In the genomic region with DNA sequence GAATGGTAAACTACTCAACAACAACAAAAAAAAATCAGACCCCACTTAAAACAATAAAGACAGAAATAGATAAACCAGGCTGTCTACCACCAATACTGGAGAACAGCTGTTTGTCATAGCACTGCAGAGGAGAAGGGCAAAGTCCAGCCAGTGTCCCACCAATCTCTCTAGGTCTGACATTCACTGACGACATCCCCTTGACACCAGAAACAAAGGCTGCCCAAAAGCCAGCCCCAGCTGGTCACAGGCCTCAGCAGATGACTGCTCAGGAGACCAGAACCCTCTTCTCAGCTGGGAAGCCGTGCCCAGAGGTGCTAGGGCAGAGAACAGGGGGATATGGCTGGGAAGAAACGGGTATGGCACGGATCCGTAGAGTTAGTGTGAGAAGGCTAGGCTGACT, we compare ENCODE assay signal across 18 mouse cellular contexts.
A peak's percentile ranks its signal among the peaks of the same experiment; 100 is the strongest.
DNase-seq lines count a peak whose midpoint lies in the region; ATAC-seq and TF ChIP-seq lines count a peak whose summit lies in the region.
"Had no signal": no experiment of that assay in that cellular context is flagged by ENCODE, and none has a peak within 500 bp of the region (broad histone marks: within the 10 kb centered on the region; RNA-seq: fewer than 3 reads in every experiment).

No protein-coding gene starts in this region.

- H3K4me2 ChIP-seq in intestine, postnatal 0 days (replicated peaks; ENCODE audit: low read depth), result no peak overlapping the region
- H3K4me2 ChIP-seq: embryonic facial prominence, embryonic 12.5 days; hindbrain, embryonic 15.5 days had no signal

- WGBS in intestine, postnatal 0 days, result 72% methylated on average over 5 of the region's 5 CpGs

- ATAC-seq in intestine, postnatal 0 days, result peak; percentile 17; the same call in 1 of the 2 replicates

- TF ChIP-seq CTCF in intestine, postnatal 0 days (IDR thresholded peaks at IDR 0.05; ENCODE audit: low read depth), result no peak

- no peaks in the 10 kb centered on the region for H3K27me3 ChIP-seq in intestine, postnatal 0 days (replicated peaks; ENCODE audit: control insufficient read depth, insufficient read depth, low read length)
- H3K27me3 ChIP-seq: embryonic facial prominence, embryonic 12.5 days; hindbrain, embryonic 15.5 days had no signal

- DNase-seq in kidney, adult 18-20 months, result peak; percentile 21
- DNase-seq in kidney, adult 11 months, result no peak
- peak; percentile 27 for DNase-seq in kidney, adult 9 months
- peak; percentile 27 to 32 for DNase-seq in kidney, postnatal 36 days
- DNase-seq in cerebellum, adult 11 months, result no peak
- DNase-seq in c-Kit-positive CD71-positive TER-119-positive erythroid progenitor cells, embryonic 14.5 days (ENCODE audit: low spot score), result no peak
- DNase-seq: cerebellum, adult 9-10 months; layer of hippocampus, adult 9-11 months; lung, adult 18-20 months; retina, postnatal 1 day; right cerebral cortex, postnatal 4 days had no signal

- no peak overlapping the region for H3K27ac ChIP-seq in intestine, postnatal 0 days (ENCODE audit: low read depth, low read length)
- H3K27ac ChIP-seq: embryonic facial prominence, embryonic 12.5 days; heart, embryonic 10.5 days; hindbrain, embryonic 15.5 days; left cerebral cortex, adult 2 months; limb, embryonic 10.5 days; stomach, postnatal 0 days had no signal

- peaks cover 11% of the 10 kb centered on the region for H3K4me1 ChIP-seq in intestine, postnatal 0 days (replicated peaks; ENCODE audit: control insufficient read depth, insufficient read depth, low read length)
- H3K4me1 ChIP-seq: embryonic facial prominence, embryonic 12.5 days had no signal

- no peaks in the 10 kb centered on the region for H3K9me3 ChIP-seq in intestine, postnatal 0 days (ENCODE audit: control insufficient read depth)
- H3K9me3 ChIP-seq: embryonic facial prominence, embryonic 12.5 days; heart, embryonic 10.5 days; hindbrain, embryonic 15.5 days; limb, embryonic 10.5 days had no signal

- H3K4me3 ChIP-seq in intestine, postnatal 0 days (ENCODE audit: low read depth, low read length), result no peak overlapping the region
- H3K4me3 ChIP-seq: embryonic facial prominence, embryonic 12.5 days; heart, embryonic 10.5 days; hindbrain, embryonic 15.5 days; left cerebral cortex, adult 2 months; limb, embryonic 10.5 days had no signal

- H3K36me3 ChIP-seq in intestine, postnatal 0 days (ENCODE audit: control insufficient read depth, insufficient read depth), result no peaks in the 10 kb centered on the region
- H3K36me3 ChIP-seq: embryonic facial prominence, embryonic 12.5 days; heart, embryonic 10.5 days; hindbrain, embryonic 15.5 days; limb, embryonic 10.5 days had no signal

- no peak overlapping the region for H3K9ac ChIP-seq in intestine, postnatal 0 days (ENCODE audit: low read depth, low read length)
- H3K9ac ChIP-seq: embryonic facial prominence, embryonic 12.5 days; hindbrain, embryonic 15.5 days had no signal

Comparison
In these comparisons a context has a peak if more than half of its experiments do, and no peak if none do; other contexts are left out.
1. DNase-seq: peak in kidney, adult 18-20 months (single experiment), kidney, adult 9 months (single experiment) and kidney, postnatal 36 days (2 of 2); none in kidney, adult 11 months (single experiment), cerebellum, adult 11 months (single experiment) and c-Kit-positive CD71-positive TER-119-positive erythroid progenitor cells, embryonic 14.5 days (single experiment).